Mouse (Mus musculus): Measurements from ENCODE around the gene Lsm5. TPM values are rescaled to one million over a fixed set of nuclear protein-coding genes. Genes with fewer than 3 reads are reported as not detected.

The Lsm5 gene
- polyA plus RNA-seq, 1 experiment from 2014 or later, result 133 TPM

- no peaks in the 10 kb centered on the region for H3K36me3 ChIP-seq (ENCODE audit: control insufficient read depth, insufficient read depth, low read length)
- 0 out of 2 replicates have a peak overlapping the region, but pooled peaks have one; percentile 78 for H3K9ac ChIP-seq (ENCODE audit: low read depth, low read length)
- peak overlapping the region; percentile 73 for H3K4me3 ChIP-seq (ENCODE audit: low read depth, low read length)
- H3K4me2 ChIP-seq (ENCODE audit: low read depth, low read length), result peak overlapping the region; percentile 72
- peaks cover 11% of the 10 kb centered on the region for H3K4me1 ChIP-seq (ENCODE audit: control insufficient read depth, insufficient read depth, low read length)
- no peaks in the 10 kb centered on the region for H3K9me3 ChIP-seq (ENCODE audit: control insufficient read depth, low read length)
- ATAC-seq (ENCODE audit: low read depth) (no peak), DNase-seq (ENCODE audit: low spot score) (no peak)
- H3K27ac ChIP-seq (replicated peaks; ENCODE audit: low read depth, low read length), result peak overlapping the region; percentile 95
- no peaks in the 10 kb centered on the region for H3K27me3 ChIP-seq (replicated peaks; ENCODE audit: control insufficient read depth, insufficient read depth, low read length)
- 49% methylated on average over 7 of the region's 7 CpGs for WGBS
Observed at GRCm38 (mm10) chr6:56714186-56714573, 9.7 kb upstream of the Lsm5 start.

- 57% methylated on average over 4 of the region's 4 CpGs for WGBS
- ATAC-seq (ENCODE audit: low read depth), result peak; percentile 79; the same call in 1 of the 2 replicates
- H3K4me3 ChIP-seq (ENCODE audit: low read depth, low read length), result no peak overlapping the region
- 0 out of 2 replicates have a peak, but pooled peaks cover 3% of the 10 kb centered on the region for H3K4me1 ChIP-seq (ENCODE audit: control insufficient read depth, insufficient read depth, low read length)
- H3K36me3 ChIP-seq (ENCODE audit: control insufficient read depth, insufficient read depth, low read length), result no peaks in the 10 kb centered on the region
- H3K4me2 ChIP-seq (ENCODE audit: low read depth, low read length), result no peak overlapping the region
- H3K27ac ChIP-seq (replicated peaks; ENCODE audit: low read depth, low read length), result peak overlapping the region; percentile 70
- H3K9ac ChIP-seq (ENCODE audit: low read depth, low read length), result no peak overlapping the region
- no peaks in the 10 kb centered on the region for H3K27me3 ChIP-seq (replicated peaks; ENCODE audit: control insufficient read depth, insufficient read depth, low read length)
- H3K9me3 ChIP-seq (ENCODE audit: control insufficient read depth, low read length), result no peaks in the 10 kb centered on the region
- peak; percentile 68 for DNase-seq (ENCODE audit: low spot score)
Observed at GRCm38 (mm10) chr6:56692445-56692844, 12.1 kb downstream of the Lsm5 start.

- Histone ChIP-seq H3K27me3 (replicated peaks; ENCODE audit: control insufficient read depth, insufficient read depth, low read length) (no peaks in the 10 kb centered on the region), H3K9ac (ENCODE audit: low read depth, low read length) (no peak overlapping the region), H3K4me3 (ENCODE audit: low read depth, low read length) (no peak overlapping the region), H3K27ac (replicated peaks; ENCODE audit: low read depth, low read length) (peak overlapping the region; percentile 70; the same call in 1 of the 2 replicates), H3K9me3 (ENCODE audit: control insufficient read depth, low read length) (no peaks in the 10 kb centered on the region), H3K4me2 (ENCODE audit: low read depth, low read length) (no peak overlapping the region), H3K4me1 (ENCODE audit: control insufficient read depth, insufficient read depth, low read length) (0 out of 2 replicates have a peak, but pooled peaks cover 3% of the 10 kb centered on the region), H3K36me3 (ENCODE audit: control insufficient read depth, insufficient read depth, low read length) (no peaks in the 10 kb centered on the region)
- DNase-seq (ENCODE audit: low spot score) (peak; percentile 90), ATAC-seq (ENCODE audit: low read depth) (peak; percentile 70; the same call in 1 of the 2 replicates)
- 0% methylated on average over 2 of the region's 2 CpGs for WGBS
Observed at GRCm38 (mm10) chr6:56691205-56691604, 13.3 kb downstream of the Lsm5 start.

- 0 out of 2 replicates have a peak, but pooled peaks cover 3% of the 10 kb centered on the region for H3K4me1 ChIP-seq (ENCODE audit: control insufficient read depth, insufficient read depth, low read length)
- H3K36me3 ChIP-seq (ENCODE audit: control insufficient read depth, insufficient read depth, low read length), result no peaks in the 10 kb centered on the region
- H3K27me3 ChIP-seq (replicated peaks; ENCODE audit: control insufficient read depth, insufficient read depth, low read length), result no peaks in the 10 kb centered on the region
- no peak overlapping the region for H3K4me3 ChIP-seq (ENCODE audit: low read depth, low read length)
- no peaks in the 10 kb centered on the region for H3K9me3 ChIP-seq (ENCODE audit: control insufficient read depth, low read length)
- ATAC-seq (ENCODE audit: low read depth), result no peak
- DNase-seq (ENCODE audit: low spot score), result no peak
- H3K27ac ChIP-seq (replicated peaks; ENCODE audit: low read depth, low read length), result no peak overlapping the region
- 92% methylated on average over 3 of the region's 3 CpGs for whole genome bisulfite sequencing
- H3K4me2 ChIP-seq (ENCODE audit: low read depth, low read length), result no peak overlapping the region
- no peak overlapping the region for H3K9ac ChIP-seq (ENCODE audit: low read depth, low read length)
Observed at GRCm38 (mm10) chr6:56688238-56688637, 16.3 kb downstream of the Lsm5 start.

- no peaks in the 10 kb centered on the region for H3K36me3 ChIP-seq (ENCODE audit: control insufficient read depth, insufficient read depth, low read length)
- no peaks in the 10 kb centered on the region for H3K4me1 ChIP-seq (ENCODE audit: control insufficient read depth, insufficient read depth, low read length)
- H3K9me3 ChIP-seq (ENCODE audit: control insufficient read depth, low read length), result no peaks in the 10 kb centered on the region
- H3K4me2 ChIP-seq (ENCODE audit: low read depth, low read length), result no peak overlapping the region
- 78% methylated on average over 3 of the region's 3 CpGs for WGBS
- ATAC-seq (ENCODE audit: low read depth) (no peak), DNase-seq (ENCODE audit: low spot score) (no peak)
- no peak overlapping the region for H3K4me3 ChIP-seq (ENCODE audit: low read depth, low read length)
- H3K27me3 ChIP-seq (replicated peaks; ENCODE audit: control insufficient read depth, insufficient read depth, low read length), result no peaks in the 10 kb centered on the region
- H3K9ac ChIP-seq (ENCODE audit: low read depth, low read length), result no peak overlapping the region
- no peak overlapping the region for H3K27ac ChIP-seq (replicated peaks; ENCODE audit: low read depth, low read length)
Observed at GRCm38 (mm10) chr6:56664410-56664809, 40.1 kb downstream of the Lsm5 start.

GRCm38 (mm10) chr6:56655393-56655792 is 49.1 kb downstream of the Lsm5 start:
- Histone ChIP-seq H3K4me2 (ENCODE audit: low read depth, low read length) (no peak overlapping the region), H3K9me3 (ENCODE audit: control insufficient read depth, low read length) (no peaks in the 10 kb centered on the region), H3K9ac (ENCODE audit: low read depth, low read length) (no peak overlapping the region), H3K27ac (replicated peaks; ENCODE audit: low read depth, low read length) (no peak overlapping the region), H3K4me1 (ENCODE audit: control insufficient read depth, insufficient read depth, low read length) (no peaks in the 10 kb centered on the region), H3K36me3 (ENCODE audit: control insufficient read depth, insufficient read depth, low read length) (no peaks in the 10 kb centered on the region), H3K4me3 (ENCODE audit: low read depth, low read length) (no peak overlapping the region), H3K27me3 (replicated peaks; ENCODE audit: control insufficient read depth, insufficient read depth, low read length) (peaks cover 16% of the 10 kb centered on the region)
- 72% methylated on average over 8 of the region's 8 CpGs for WGBS
- ATAC-seq (ENCODE audit: low read depth) (no peak), DNase-seq (ENCODE audit: low spot score) (no peak)

- Histone ChIP-seq H3K27me3 (replicated peaks; ENCODE audit: control insufficient read depth, insufficient read depth, low read length) (peaks cover 16% of the 10 kb centered on the region), H3K4me1 (ENCODE audit: control insufficient read depth, insufficient read depth, low read length) (no peaks in the 10 kb centered on the region), H3K4me3 (ENCODE audit: low read depth, low read length) (peak overlapping the region; percentile 43), H3K4me2 (ENCODE audit: low read depth, low read length) (peak overlapping the region; percentile 83), H3K9me3 (ENCODE audit: control insufficient read depth, low read length) (no peaks in the 10 kb centered on the region), H3K36me3 (ENCODE audit: control insufficient read depth, insufficient read depth, low read length) (no peaks in the 10 kb centered on the region), H3K27ac (replicated peaks; ENCODE audit: low read depth, low read length) (no peak overlapping the region), H3K9ac (ENCODE audit: low read depth, low read length) (peak overlapping the region; percentile 47)
- WGBS, result 1% methylated on average over 18 of the region's 36 CpGs
- ATAC-seq (ENCODE audit: low read depth) (peak; percentile 83), DNase-seq (ENCODE audit: low spot score) (peak; percentile 41)
Observed at GRCm38 (mm10) chr6:56652121-56652592, 52.4 kb downstream of the Lsm5 start.

Other genes starting within 250 kb of the Lsm5 start
- 4.2 and 5.1 TPM in 2 replicates for gene Pde1c, start 135.6 kb downstream of the Lsm5 start, polyA plus RNA-seq (2014; fragmentation: Nextera tagmentation; extraction: Ambion mirVana)
- gene Avl9, start 10.2 kb upstream of the Lsm5 start, polyA plus RNA-seq (2014; fragmentation: Nextera tagmentation; extraction: Ambion mirVana), result 13.1 and 14.6 TPM in 2 replicates
- gene Kbtbd2, start 93.1 kb upstream of the Lsm5 start, polyA plus RNA-seq (2014; fragmentation: Nextera tagmentation; extraction: Ambion mirVana), result 16.7 TPM in 2 replicates
- gene Fkbp9, start 127.3 kb upstream of the Lsm5 start, polyA plus RNA-seq (2014; fragmentation: Nextera tagmentation; extraction: Ambion mirVana), result 240 and 246 TPM in 2 replicates
- 63.1 and 65.5 TPM in 2 replicates for gene Nt5c3, start 219.2 kb upstream of the Lsm5 start, polyA plus RNA-seq (2014; fragmentation: Nextera tagmentation; extraction: Ambion mirVana)
- gene Vmn1r4, start 219.3 kb upstream of the Lsm5 start, polyA plus RNA-seq (2014; fragmentation: Nextera tagmentation; extraction: Ambion mirVana), result 0.38 and 0.46 TPM in 2 replicates